Comparison of ENCODE assay signal across 11 mouse cellular contexts in the genomic region with DNA sequence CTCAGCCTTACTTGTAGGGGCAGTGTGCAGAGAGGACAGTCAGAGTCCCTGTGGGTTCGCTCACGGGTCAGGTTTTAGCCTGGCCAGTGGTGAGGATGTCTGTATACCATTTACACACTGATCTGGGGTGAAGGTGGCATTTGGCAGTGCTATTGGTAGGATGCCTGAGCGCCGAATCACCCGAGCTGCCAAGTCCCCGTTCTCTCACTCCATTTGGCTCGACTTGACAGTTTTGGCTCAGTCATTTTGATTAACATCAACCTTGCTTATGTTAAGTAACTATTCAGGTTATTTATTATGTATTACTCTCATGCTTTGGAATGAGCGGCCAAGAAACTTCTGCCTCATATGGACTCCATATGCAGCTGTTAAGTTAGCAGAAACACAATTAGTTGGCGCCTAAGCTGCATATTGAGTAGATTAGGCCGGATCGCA. TPM values are rescaled to one million over a fixed set of nuclear protein-coding genes. Genes with fewer than 3 reads are reported as not detected.
DNase-seq lines count a peak whose midpoint lies in the region; ATAC-seq and TF ChIP-seq lines count a peak whose summit lies in the region.
"Had no signal": no experiment of that assay in that cellular context is flagged by ENCODE, and none has a peak within 500 bp of the region (broad histone marks: within the 10 kb centered on the region; RNA-seq: fewer than 3 reads in every experiment).

No protein-coding gene starts in this region.

- TF ChIP-seq EP300 in lung, postnatal 0 days (IDR thresholded peaks at IDR 0.05): no peak

- H3K36me3 ChIP-seq in lung, postnatal 0 days (ENCODE audit: insufficient read depth, low read length): no peaks in the 10 kb centered on the region
- no peaks in the 10 kb centered on the region for H3K36me3 ChIP-seq in hindbrain, postnatal 0 days (ENCODE audit: insufficient read depth, low read length)
- no peaks in the 10 kb centered on the region for H3K36me3 ChIP-seq in stomach, embryonic 16.5 days (ENCODE audit: control insufficient read depth, insufficient read depth, low read length)
- H3K36me3 ChIP-seq: liver, embryonic 15.5 days had no signal

- DNase-seq in adrenal gland, postnatal 36 days: peak; percentile 34
- no peak for DNase-seq in adrenal gland, adult 8-10 months
- DNase-seq in lung, postnatal 0 days (ENCODE audit: low spot score): no peak
- DNase-seq in lung, postnatal 14 days: no peak
- DNase-seq in hindbrain, postnatal 0 days (ENCODE audit: low spot score): peak; percentile 64
- DNase-seq in spleen, adult 18-20 months: no peak
- DNase-seq in spleen, postnatal 36 days (ENCODE audit: low spot score in 2 of 2): no peak
- DNase-seq: thymus, postnatal 25 days had no signal

- H3K27me3 ChIP-seq in lung, postnatal 0 days (replicated peaks; ENCODE audit: insufficient read depth, low read length): no peaks in the 10 kb centered on the region
- H3K27me3 ChIP-seq in hindbrain, postnatal 0 days (ENCODE audit: insufficient read depth, low read length): no peaks in the 10 kb centered on the region
- no peaks in the 10 kb centered on the region for H3K27me3 ChIP-seq in stomach, embryonic 16.5 days (ENCODE audit: control insufficient read depth, insufficient read depth, low read length)
- H3K27me3 ChIP-seq: liver, embryonic 15.5 days had no signal

- no peak overlapping the region for H3K9ac ChIP-seq in lung, postnatal 0 days (replicated peaks; ENCODE audit: low read depth)
- H3K9ac ChIP-seq in hindbrain, postnatal 0 days (replicated peaks; ENCODE audit: low read length): no peak overlapping the region
- H3K9ac ChIP-seq in stomach, embryonic 16.5 days (ENCODE audit: low read length): no peak overlapping the region
- H3K9ac ChIP-seq: liver, embryonic 15.5 days had no signal

- no peak overlapping the region for H3K4me3 ChIP-seq in lung, postnatal 0 days (ENCODE audit: low read depth, low read length)
- no peak overlapping the region for H3K4me3 ChIP-seq in hindbrain, postnatal 0 days (ENCODE audit: low read length)
- H3K4me3 ChIP-seq in stomach, embryonic 16.5 days (replicated peaks; ENCODE audit: low read length): no peak overlapping the region
- H3K4me3 ChIP-seq: erythroblast, embryonic 14.5 days; liver, embryonic 15.5 days had no signal

- no peak for TF ChIP-seq CTCF in lung, postnatal 0 days (IDR thresholded peaks at IDR 0.05)
- no peak for TF ChIP-seq CTCF in hindbrain, postnatal 0 days (IDR thresholded peaks at IDR 0.05; ENCODE audit: low read depth)

- peaks cover 6% of the 10 kb centered on the region; the same call in 1 of the 2 replicates for H3K4me1 ChIP-seq in lung, postnatal 0 days (ENCODE audit: insufficient read depth, low read depth, low read length)
- peaks cover 11% of the 10 kb centered on the region; the same call in 1 of the 2 replicates for H3K4me1 ChIP-seq in hindbrain, postnatal 0 days (ENCODE audit: insufficient read depth, low read length)
- H3K4me1 ChIP-seq in stomach, embryonic 16.5 days (ENCODE audit: control insufficient read depth, insufficient read depth, low read length): peaks cover 12% of the 10 kb centered on the region; the same call in 1 of the 2 replicates
- H3K4me1 ChIP-seq: liver, embryonic 15.5 days had no signal

- H3K27ac ChIP-seq in lung, postnatal 0 days (ENCODE audit: low read length): no peak overlapping the region
- H3K27ac ChIP-seq in hindbrain, postnatal 0 days: no peak overlapping the region; the same call in 1 of the 2 replicates
- peak overlapping the region; percentile 75 for H3K27ac ChIP-seq in stomach, embryonic 16.5 days (ENCODE audit: low read length)
- H3K27ac ChIP-seq: liver, embryonic 15.5 days had no signal

- no peaks in the 10 kb centered on the region for H3K9me3 ChIP-seq in lung, postnatal 0 days (ENCODE audit: low read length)
- no peaks in the 10 kb centered on the region for H3K9me3 ChIP-seq in hindbrain, postnatal 0 days (ENCODE audit: low read length)
- H3K9me3 ChIP-seq in stomach, embryonic 16.5 days (replicated peaks; ENCODE audit: control insufficient read depth, low read length): no peaks in the 10 kb centered on the region
- H3K9me3 ChIP-seq: liver, embryonic 15.5 days had no signal

- peak; percentile 33; the same call in 1 of the 2 replicates for ATAC-seq in lung, postnatal 0 days
- ATAC-seq in hindbrain, postnatal 0 days: peak; percentile 46
- ATAC-seq in stomach, embryonic 16.5 days (ENCODE audit: insufficient read depth, low FRiP score): peak; percentile 60

- 51% methylated on average over 11 of the region's 11 CpGs for WGBS in lung, postnatal 0 days
- 42% methylated on average over 11 of the region's 11 CpGs for WGBS in hindbrain, postnatal 0 days
- 45% methylated on average over 11 of the region's 11 CpGs for WGBS in stomach, embryonic 16.5 days

- H3K4me2 ChIP-seq in lung, postnatal 0 days (replicated peaks; ENCODE audit: low read depth, low read length): no peak overlapping the region
- no peak overlapping the region for H3K4me2 ChIP-seq in hindbrain, postnatal 0 days (ENCODE audit: low read depth, low read length)
- H3K4me2 ChIP-seq in stomach, embryonic 16.5 days (ENCODE audit: low read depth, low read length): no peak overlapping the region
- H3K4me2 ChIP-seq: liver, embryonic 15.5 days had no signal

RNA-seq across cellular contexts. Expression of gene Tspan5, which starts 18.7 kb away (rescaled TPM):
- total RNA-seq in adrenal gland, postnatal 36 days (2021): 10 to 100 TPM; 54.6 to 82.7 TPM
- total RNA-seq in adrenal gland, adult 8-10 months (2022): 100 to 1,000 TPM in 1 of 4 experiments, 10 to 100 TPM in 3; 46.7 to 102 (median 77.6) TPM
- polyA plus RNA-seq in lung, postnatal 0 days (2015; fragmentation: Nextera tagmentation; extraction: Ambion mirVana): 33.0 and 35.0 TPM in 2 replicates
- 135 and 144 TPM in 2 replicates for total RNA-seq in hindbrain, postnatal 0 days (2014; rRNA removed)
- 85.6 and 86.0 TPM in 2 replicates for polyA plus RNA-seq in hindbrain, postnatal 0 days (2015; fragmentation: Nextera tagmentation; extraction: Ambion mirVana)
- polyA plus RNA-seq in stomach, embryonic 16.5 days (2015; fragmentation: Nextera tagmentation; extraction: Ambion mirVana): 31.1 and 33.7 TPM in 2 replicates

Comparison
In these comparisons a context has a peak if more than half of its experiments do, and no peak if none do; other contexts are left out.
1. DNase-seq: peak in adrenal gland, postnatal 36 days (2 of 2) and hindbrain, postnatal 0 days (single experiment); none in adrenal gland, adult 8-10 months (single experiment), lung, postnatal 0 days (single experiment), lung, postnatal 14 days (single experiment), spleen, adult 18-20 months (0 of 2) and spleen, postnatal 36 days (0 of 2).
2. Peak in every context shown above with its lines, with median percentiles within 50 percentile points of each other: ATAC-seq.